Mouse (Mus musculus) thymus, adult 2 months (tissue): ENCODE results near the gene Mecom. TPM values are rescaled to one million over a fixed set of nuclear protein-coding genes. Genes with fewer than 3 reads are reported as not detected.

Experiments
- DNase-seq: peaks from one replicate; pipeline ENCODE4 v3.0.0; 2021
- H3K27ac ChIP-seq: fragments of 200-500 bp; 2 replicates; pipeline ENCODE4 v1.5.1; 2012; ENCODE audit warnings: low read length, control low read depth; ENCODE audit not compliant: control insufficient read depth, insufficient read depth
- H3K27me3 ChIP-seq: fragments of 200-500 bp; 2 replicates; pipeline ENCODE4 v1.6.1; 2012; ENCODE audit warnings: mild to moderate bottlenecking, low read length, moderate library complexity, mixed read lengths; ENCODE audit not compliant: control insufficient read depth, insufficient read depth
- H3K36me3 ChIP-seq: fragments of 200-500 bp; 2 replicates; pipeline ENCODE4 v1.6.1; 2012; ENCODE audit warnings: mild to moderate bottlenecking, low read length, moderate library complexity; ENCODE audit not compliant: control insufficient read depth, insufficient read depth
- H3K4me1 ChIP-seq: fragments of 200-500 bp; replicated peaks from 2 replicates; pipeline ENCODE4 v1.6.1; 2012; ENCODE audit warnings: low read length; ENCODE audit not compliant: control insufficient read depth, insufficient read depth
- H3K4me3 ChIP-seq: fragments of 200-500 bp; 2 replicates; pipeline ENCODE4 v1.5.1; 2012; ENCODE audit warnings: mild to moderate bottlenecking, low read length, control low read depth, moderate library complexity; ENCODE audit not compliant: control insufficient read depth, insufficient read depth
- CTCF ChIP-seq: fragments of 200-500 bp; IDR thresholded peaks from 2 replicates; pipeline ENCODE4 v1.5.1; 2012; ENCODE audit warnings: mild to moderate bottlenecking, control low read depth, low read length, moderate library complexity, borderline replicate concordance; ENCODE audit not compliant: control insufficient read depth, poor library complexity, insufficient read depth; ENCODE audit errors: extremely low read depth
- POLR2A ChIP-seq: fragments of 200-500 bp; IDR thresholded peaks from 2 replicates; pipeline ENCODE4 v1.6.1; 2012; ENCODE audit warnings: mild to moderate bottlenecking, low read length, control low read depth, moderate library complexity; ENCODE audit not compliant: control insufficient read depth, poor library complexity, insufficient read depth; ENCODE audit errors: extremely low read depth
- WGBS: fragments of 180-500 bp; shearing (Covaris S2); methylation state at CpG from one replicate; pipeline ENCODE4 v1.1.7; 2018; 5-methylcytosine and 5-hydroxymethylcytosine counted together
- polyA plus RNA-seq: library from polyadenylated mRNA; depleted of rRNA; stranded (reverse); fragments of >200 nt; gene quantifications from 2 replicates; pipeline ENCODE4 v1.2.3, GENCODE M21; 2012

Mecom gene
- polyA plus RNA-seq, 1 experiment, result 0.92 TPM

GRCm38 (mm10) chr3:30483006-30483684, 64.7 kb downstream of the Mecom start:
- H3K4me3 ChIP-seq, result no peak overlapping the region
- no peaks in the 10 kb centered on the region for H3K4me1 ChIP-seq
- 89% methylated on average over 5 of the region's 5 CpGs for WGBS
- no peak overlapping the region for H3K27ac ChIP-seq
- H3K36me3 ChIP-seq, result no peaks in the 10 kb centered on the region
- TF ChIP-seq CTCF (no peak), POLR2A (no peak)
- no peak for DNase-seq
- H3K27me3 ChIP-seq, result no peaks in the 10 kb centered on the region

GRCm38 (mm10) chr3:30481682-30482081, 66.1 kb downstream of the Mecom start:
- TF ChIP-seq POLR2A, result no peak
- TF ChIP-seq CTCF, result no peak
- Histone ChIP-seq H3K36me3 (no peaks in the 10 kb centered on the region), H3K27me3 (no peaks in the 10 kb centered on the region), H3K27ac (no peak overlapping the region), H3K4me3 (no peak overlapping the region), H3K4me1 (no peaks in the 10 kb centered on the region)
- no peak for DNase-seq
- WGBS, result 95% methylated on average over 10 of the region's 10 CpGs

GRCm38 (mm10) chr3:30480551-30480950, 67.3 kb downstream of the Mecom start:
- H3K4me1 ChIP-seq, result no peaks in the 10 kb centered on the region
- H3K36me3 ChIP-seq, result no peaks in the 10 kb centered on the region
- H3K27ac ChIP-seq, result no peak overlapping the region
- no peak for DNase-seq
- TF ChIP-seq POLR2A (no peak), CTCF (no peak)
- no peak overlapping the region for H3K4me3 ChIP-seq
- WGBS, result 94% methylated on average over 6 of the region's 6 CpGs
- no peaks in the 10 kb centered on the region for H3K27me3 ChIP-seq

- DNase-seq, result no peak
- H3K27me3 ChIP-seq, result no peaks in the 10 kb centered on the region
- 82% methylated on average over 6 of the region's 6 CpGs for WGBS
- TF ChIP-seq CTCF (no peak), POLR2A (no peak)
- H3K36me3 ChIP-seq, result no peaks in the 10 kb centered on the region
- no peak overlapping the region for H3K4me3 ChIP-seq
- H3K27ac ChIP-seq, result no peak overlapping the region
- H3K4me1 ChIP-seq, result no peaks in the 10 kb centered on the region
Observed at GRCm38 (mm10) chr3:30478252-30478651, 69.6 kb downstream of the Mecom start.

GRCm38 (mm10) chr3:30477008-30477407, 70.8 kb downstream of the Mecom start:
- TF ChIP-seq CTCF (no peak), POLR2A (no peak)
- H3K27ac ChIP-seq, result no peak overlapping the region
- H3K36me3 ChIP-seq, result no peaks in the 10 kb centered on the region
- H3K4me3 ChIP-seq, result no peak overlapping the region
- no peaks in the 10 kb centered on the region for H3K4me1 ChIP-seq
- no peaks in the 10 kb centered on the region for H3K27me3 ChIP-seq
- DNase-seq, result no peak
- 44% methylated on average over 5 of the region's 5 CpGs for WGBS

GRCm38 (mm10) chr3:30475591-30475990, 72.2 kb downstream of the Mecom start:
- WGBS, result 87% methylated on average over 6 of the region's 6 CpGs
- no peak overlapping the region for H3K27ac ChIP-seq
- DNase-seq, result no peak
- no peak overlapping the region for H3K4me3 ChIP-seq
- no peaks in the 10 kb centered on the region for H3K4me1 ChIP-seq
- H3K27me3 ChIP-seq, result no peaks in the 10 kb centered on the region
- no peaks in the 10 kb centered on the region for H3K36me3 ChIP-seq
- TF ChIP-seq POLR2A (no peak), CTCF (no peak)
